Mouse (Mus musculus) layer of hippocampus, postnatal 14 days (tissue): Measurements from ENCODE around the gene Iqcn. TPM values are rescaled to one million over a fixed set of nuclear protein-coding genes. Genes with fewer than 3 reads are reported as not detected.

Source experiments
- total RNA-seq, 2 experiments: library from RNA; stranded (reverse); gene quantifications; 2 replicates each; pipeline ENCODE4 v1.2.3; 2021

Gene Iqcn
- total RNA-seq, 2 experiments from 2014 or later, result 0.14 TPM; not detected in 1

Other genes with a start within 250 kb of the Iqcn start
- gene Klhl26, start 226.5 kb upstream of the Iqcn start, total RNA-seq, result 10 to 100 TPM; 44.7 to 45.5 TPM
- 100 to 1,000 TPM; 251 to 263 TPM for gene Tmem59l, start 216.1 kb upstream of the Iqcn start, total RNA-seq
- gene Crlf1, start 210.3 kb upstream of the Iqcn start, total RNA-seq, result 10 to 100 TPM; 21.8 to 24.2 TPM
- 100 to 1,000 TPM in 1 of 2 experiments, 10 to 100 TPM in 1; 83.2 to 103 TPM for gene Rex1bd, start 196.7 kb upstream of the Iqcn start, total RNA-seq
- 1,000 to 10,000 TPM; 1,048 to 1,082 TPM for gene Uba52, start 192.7 kb upstream of the Iqcn start, total RNA-seq
- gene Fkbp8, start 175.7 kb upstream of the Iqcn start, total RNA-seq, result 100 to 1,000 TPM; 412 to 417 TPM
- gene Kxd1, start 175.5 kb upstream of the Iqcn start, total RNA-seq, result 10 to 100 TPM; 39.5 to 40.3 TPM
- gene Ell, start 164.0 kb upstream of the Iqcn start, total RNA-seq, result 10 to 100 TPM; 18.7 TPM
- 10 to 100 TPM; 38.8 to 46.1 TPM for gene Isyna1, start 109.1 kb upstream of the Iqcn start, total RNA-seq
- gene Ssbp4, start 94.6 kb upstream of the Iqcn start, total RNA-seq, result 100 to 1,000 TPM; 253 to 259 TPM
- 1 to 10 TPM; 1.1 to 1.4 TPM for gene Lrrc25, start 87.3 kb upstream of the Iqcn start, total RNA-seq
- gene Gdf15, start 71.0 kb upstream of the Iqcn start, total RNA-seq, result not detected
- gene Pgpep1, start 43.1 kb upstream of the Iqcn start, total RNA-seq, result 10 to 100 TPM; 25.9 to 30.8 TPM
- 10 to 100 TPM; 67.8 to 71.7 TPM for gene Lsm4, start 30.2 kb upstream of the Iqcn start, total RNA-seq
- gene Jund, start 4.5 kb upstream of the Iqcn start, total RNA-seq, result 100 to 1,000 TPM; 163 to 179 TPM
- not detected for gene Gm3336, start 15.1 kb downstream of the Iqcn start, total RNA-seq
- under 1 TPM; 0.81 to 0.91 TPM for gene Pde4c, start 20.3 kb downstream of the Iqcn start, total RNA-seq
- 100 to 1,000 TPM; 793 to 809 TPM for gene Rab3a, start 51.2 kb downstream of the Iqcn start, total RNA-seq
- gene Mpv17l2, start 57.5 kb downstream of the Iqcn start, total RNA-seq, result 10 to 100 TPM; 47.6 to 52.2 TPM
- gene Pik3r2, start 73.3 kb downstream of the Iqcn start, total RNA-seq, result 100 to 1,000 TPM; 164 to 178 TPM
- gene Mast3, start 101.6 kb downstream of the Iqcn start, total RNA-seq, result 100 to 1,000 TPM; 295 to 297 TPM
- gene Il12rb1, start 105.0 kb downstream of the Iqcn start, total RNA-seq, result 1 to 10 TPM; 1.5 TPM
- gene Arrdc2, start 136.3 kb downstream of the Iqcn start, total RNA-seq, result 10 to 100 TPM; 23.3 to 24.5 TPM
- 10 to 100 TPM; 22.0 to 22.8 TPM for gene Kcnn1, start 159.8 kb downstream of the Iqcn start, total RNA-seq
- gene Ccdc124, start 170.5 kb downstream of the Iqcn start, total RNA-seq, result 10 to 100 TPM; 84.5 to 92.7 TPM
- 1 to 10 TPM; 7.3 to 8.3 TPM for gene Slc5a5, start 189.3 kb downstream of the Iqcn start, total RNA-seq
- 100 to 1,000 TPM; 673 to 736 TPM for gene Rpl18a, start 194.0 kb downstream of the Iqcn start, total RNA-seq
- gene Map1s, start 202.5 kb downstream of the Iqcn start, total RNA-seq, result 10 to 100 TPM; 73.2 to 77.0 TPM